Mouse (Mus musculus) lung, postnatal 14 days (tissue): ENCODE measurements around the gene Rbl1.
"Not testable (repeated sequence)": the region's sequence is repeated elsewhere in the genome, so short reads cannot be mapped to it uniquely, and the experiment has no call there.

Experiments
- DNase-seq: peaks from one replicate; pipeline ENCODE4 v3.0.0; 2021

Rbl1 gene

GRCm38 (mm10) chr2:157204366-157205218 is at the start of gene Rbl1:
Rbl1 (minus strand) TSS chr2:157204534.
- peak; percentile 90 for DNase-seq

GRCm38 (mm10) chr2:157248111-157248510 is 43.8 kb upstream of the Rbl1 start:
- DNase-seq: no peak

GRCm38 (mm10) chr2:157245603-157246002 is 41.3 kb upstream of the Rbl1 start:
- DNase-seq: no peak

GRCm38 (mm10) chr2:157245001-157245400 is 40.7 kb upstream of the Rbl1 start:
- DNase-seq: no peak

- no peak for DNase-seq
Measured at GRCm38 (mm10) chr2:157235946-157236345, 31.6 kb upstream of the Rbl1 start.

- DNase-seq: not testable (repeated sequence)
Measured at GRCm38 (mm10) chr2:157221916-157222315, 17.6 kb upstream of the Rbl1 start.

- DNase-seq: no peak
Measured at GRCm38 (mm10) chr2:157220108-157220507, 15.8 kb upstream of the Rbl1 start.

GRCm38 (mm10) chr2:157211731-157212130 is 7.4 kb upstream of the Rbl1 start:
- no peak for DNase-seq

- DNase-seq: peak; percentile 32
Measured at GRCm38 (mm10) chr2:157203459-157204365, 622 bp downstream of the Rbl1 start.

- DNase-seq: no peak
Measured at GRCm38 (mm10) chr2:157203026-157203425, 1.3 kb downstream of the Rbl1 start.

GRCm38 (mm10) chr2:157202361-157202760 is 2.0 kb downstream of the Rbl1 start:
- no peak for DNase-seq

- peak; percentile 36 for DNase-seq
Measured at GRCm38 (mm10) chr2:157201081-157201830, 3.1 kb downstream of the Rbl1 start.

GRCm38 (mm10) chr2:157198405-157198804 is 5.9 kb downstream of the Rbl1 start:
- DNase-seq: not testable (repeated sequence)

GRCm38 (mm10) chr2:157190651-157191050 is 13.7 kb downstream of the Rbl1 start:
- DNase-seq: no peak

GRCm38 (mm10) chr2:157187223-157187622 is 17.1 kb downstream of the Rbl1 start:
- no peak for DNase-seq

- DNase-seq: no peak
Measured at GRCm38 (mm10) chr2:157186504-157186903, 17.8 kb downstream of the Rbl1 start.

GRCm38 (mm10) chr2:157185022-157185660 is 19.2 kb downstream of the Rbl1 start:
- DNase-seq: no peak

- DNase-seq: no peak
Measured at GRCm38 (mm10) chr2:157178167-157178566, 26.2 kb downstream of the Rbl1 start.

- DNase-seq: no peak
Measured at GRCm38 (mm10) chr2:157176248-157176647, 28.1 kb downstream of the Rbl1 start.

- DNase-seq: peak; percentile 18
Measured at GRCm38 (mm10) chr2:157174416-157174815, 29.9 kb downstream of the Rbl1 start.

- no peak for DNase-seq
Measured at GRCm38 (mm10) chr2:157173555-157173954, 30.8 kb downstream of the Rbl1 start.

GRCm38 (mm10) chr2:157172984-157173383 is 31.4 kb downstream of the Rbl1 start:
- no peak for DNase-seq
